Mouse (Mus musculus) small intestine, adult 2 months (tissue): ENCODE results near the gene Tspan9. TPM values are rescaled to one million over a fixed set of nuclear protein-coding genes. Genes with fewer than 3 reads are reported as not detected.

ENCODE experiments used
- H3K27ac ChIP-seq: fragments of 200-500 bp; 2 replicates; pipeline ENCODE4 v1.5.1; 2012; ENCODE audit warnings: low read depth, low read length, control low read depth, inconsistent platforms; ENCODE audit not compliant: insufficient read depth
- H3K27me3 ChIP-seq: fragments of 200-500 bp; 2 replicates; pipeline ENCODE4 v1.6.1; 2012; ENCODE audit warnings: mild to moderate bottlenecking, moderate library complexity, low read length, inconsistent platforms; ENCODE audit not compliant: control insufficient read depth, insufficient read depth
- H3K36me3 ChIP-seq: fragments of 200-500 bp; 2 replicates; pipeline ENCODE4 v1.6.1; 2012; ENCODE audit warnings: mild to moderate bottlenecking, low read length, control low read depth, inconsistent platforms; ENCODE audit not compliant: control insufficient read depth, insufficient read depth
- H3K4me1 ChIP-seq: fragments of 200-500 bp; 2 replicates; pipeline ENCODE4 v1.6.1; 2012; ENCODE audit warnings: low read length, inconsistent platforms, mixed read lengths; ENCODE audit not compliant: control insufficient read depth, insufficient read depth, insufficient read length
- H3K4me3 ChIP-seq: fragments of 200-500 bp; 2 replicates; pipeline ENCODE4 v1.5.1; 2012; ENCODE audit warnings: low read depth, mild to moderate bottlenecking, control low read depth, inconsistent platforms, low read length, moderate library complexity
- CTCF ChIP-seq: fragments of 200-500 bp; IDR thresholded peaks from 2 replicates; pipeline ENCODE4 v1.5.1; 2012; ENCODE audit warnings: low read depth, mild to moderate bottlenecking, control low read depth, inconsistent platforms, low read length, moderate library complexity, mixed read lengths; ENCODE audit not compliant: insufficient replicate concordance, insufficient read length; ENCODE audit errors: extremely low read depth
- POLR2A ChIP-seq: fragments of 200-500 bp; IDR thresholded peaks from 2 replicates; pipeline ENCODE4 v1.6.1; 2012; ENCODE audit warnings: low read depth, mild to moderate bottlenecking, control low read depth, inconsistent platforms, low read length, moderate library complexity
- WGBS: fragments of 180-500 bp; shearing (Covaris S2); methylation state at CpG from one replicate; pipeline ENCODE4 v1.1.7; 2018; 5-methylcytosine and 5-hydroxymethylcytosine counted together
- polyA plus RNA-seq: library from polyadenylated mRNA; depleted of rRNA; stranded (reverse); fragments of >200 nt; gene quantifications from 2 replicates; pipeline ENCODE4 v1.2.3, GENCODE M21; 2012; rRNA removed

Tspan9 gene
- polyA plus RNA-seq, 1 experiment, result 20.6 TPM

DNA sequence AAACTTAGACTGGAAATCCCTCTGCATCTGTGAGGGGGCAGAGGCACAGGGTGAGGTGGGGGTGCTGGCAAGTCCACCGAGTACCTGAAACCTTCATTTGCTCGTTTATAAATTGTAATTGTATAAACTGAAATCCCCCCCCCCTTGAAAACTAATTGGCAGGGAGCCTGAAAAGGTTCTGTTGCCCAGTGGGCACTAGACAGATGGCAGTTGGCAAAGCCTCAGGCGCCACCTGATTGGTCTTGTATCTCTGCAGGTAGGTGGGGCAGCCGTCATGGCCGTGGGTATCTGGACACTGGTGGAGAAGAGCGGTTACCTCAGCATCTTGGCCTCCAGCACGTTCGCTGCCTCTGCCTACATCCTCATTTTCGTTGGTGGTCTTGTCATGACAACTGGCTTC is 220.1 kb downstream of the Tspan9 start:
- Histone ChIP-seq H3K4me1 (no peaks in the 10 kb centered on the region), H3K27ac (no peak overlapping the region), H3K4me3 (no peak overlapping the region), H3K27me3 (no peaks in the 10 kb centered on the region), H3K36me3 (no peaks in the 10 kb centered on the region)
- TF ChIP-seq POLR2A (no peak), CTCF (no peak)
- WGBS, result 73% methylated on average over 9 of the region's 9 CpGs

DNA sequence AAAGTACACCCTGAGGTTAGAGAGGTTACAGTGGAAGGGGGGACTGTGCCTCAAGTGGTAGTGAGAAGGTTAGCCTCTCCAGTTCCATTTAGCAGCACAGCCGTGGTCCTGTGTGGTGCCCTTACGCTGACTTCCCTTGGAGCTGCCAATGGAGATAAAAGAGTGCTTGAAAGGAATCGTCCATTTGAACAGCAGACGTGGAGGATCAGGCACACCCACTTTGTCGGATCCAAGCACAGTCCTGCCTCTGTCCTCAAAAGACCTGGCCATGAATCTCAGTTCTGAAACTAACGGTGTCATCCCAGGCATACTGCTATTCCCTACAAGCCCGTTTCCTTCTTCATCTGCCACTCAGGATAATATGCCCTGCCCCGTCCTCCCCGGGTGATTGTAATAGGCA is 221.4 kb downstream of the Tspan9 start:
- H3K27me3 ChIP-seq, result no peaks in the 10 kb centered on the region
- WGBS, result 48% methylated on average over 9 of the region's 9 CpGs

DNA sequence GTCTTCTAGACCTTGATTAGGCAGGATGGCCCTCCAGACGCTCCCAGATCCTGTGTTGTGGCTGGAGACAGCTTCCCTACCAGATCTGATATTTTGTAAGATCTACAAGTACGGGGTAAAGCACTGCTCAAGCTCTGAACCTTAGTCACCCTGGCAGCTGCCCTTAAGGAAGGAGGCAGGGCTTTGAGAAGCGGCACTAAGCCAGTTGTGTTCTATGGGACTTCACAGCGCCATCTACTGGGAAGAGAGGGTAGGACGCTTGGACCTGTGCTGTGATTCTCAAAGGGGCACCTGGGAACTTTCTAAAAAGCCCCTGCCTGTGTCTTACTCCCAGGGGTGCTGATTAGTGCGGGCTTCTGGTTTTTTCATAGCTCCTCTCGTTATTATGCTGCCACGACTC is 222.7 kb downstream of the Tspan9 start:
- Histone ChIP-seq H3K27me3 (no peaks in the 10 kb centered on the region), H3K27ac (no peak overlapping the region), H3K4me1 (no peaks in the 10 kb centered on the region), H3K36me3 (no peaks in the 10 kb centered on the region), H3K4me3 (no peak overlapping the region)
- TF ChIP-seq CTCF, result peak; percentile 79; the same call in 1 of the 2 replicates
- TF ChIP-seq POLR2A, result no peak
- WGBS, result 6% methylated on average over 8 of the region's 8 CpGs

More for the DNA sequence above, 221.4 kb downstream of the Tspan9 start:
- no peak overlapping the region for H3K27ac ChIP-seq
- no peaks in the 10 kb centered on the region for H3K4me1 ChIP-seq
- H3K36me3 ChIP-seq, result no peaks in the 10 kb centered on the region
- H3K4me3 ChIP-seq, result no peak overlapping the region
- TF ChIP-seq CTCF (no peak), POLR2A (no peak)

DNA sequence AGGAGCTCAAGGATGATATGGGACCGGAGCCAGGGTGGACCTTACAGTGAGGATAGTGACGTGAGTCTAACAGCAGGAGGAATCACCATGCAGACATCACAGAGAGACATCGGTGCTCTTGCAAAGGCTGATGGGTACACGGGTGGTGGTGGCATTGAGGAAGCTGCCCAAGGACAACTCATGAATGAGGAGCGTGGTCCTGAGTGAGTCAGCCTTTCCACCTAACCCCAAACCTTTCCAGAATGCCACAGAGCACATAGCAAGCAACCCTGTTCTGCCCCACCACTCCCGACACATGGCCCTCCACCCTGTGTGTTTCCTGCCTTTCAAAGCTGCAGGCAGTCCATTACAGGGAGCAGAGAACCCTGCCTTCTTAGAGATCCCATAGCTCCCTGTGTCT is 223.9 kb downstream of the Tspan9 start:
- WGBS, result 73% methylated on average over 6 of the region's 6 CpGs
- H3K4me3 ChIP-seq, result no peak overlapping the region
- no peak overlapping the region for H3K27ac ChIP-seq
- TF ChIP-seq POLR2A (no peak), CTCF (no peak)
- no peaks in the 10 kb centered on the region for H3K36me3 ChIP-seq
- H3K4me1 ChIP-seq, result no peaks in the 10 kb centered on the region
- no peaks in the 10 kb centered on the region for H3K27me3 ChIP-seq

GRCm38 (mm10) chr6:127917712-127918111 is 225.7 kb downstream of the Tspan9 start:
- H3K4me1 ChIP-seq, result no peaks in the 10 kb centered on the region
- 68% methylated on average over 4 of the region's 4 CpGs for WGBS
- H3K4me3 ChIP-seq, result no peak overlapping the region
- no peaks in the 10 kb centered on the region for H3K27me3 ChIP-seq
- no peaks in the 10 kb centered on the region for H3K36me3 ChIP-seq
- no peak for TF ChIP-seq POLR2A
- TF ChIP-seq CTCF, result no peak
- H3K27ac ChIP-seq, result no peak overlapping the region

- no peaks in the 10 kb centered on the region for H3K36me3 ChIP-seq
- WGBS, result 55% methylated on average over 3 of the region's 3 CpGs
- no peak for TF ChIP-seq CTCF
- no peak for TF ChIP-seq POLR2A
- no peaks in the 10 kb centered on the region for H3K4me1 ChIP-seq
- H3K4me3 ChIP-seq, result no peak overlapping the region
- no peaks in the 10 kb centered on the region for H3K27me3 ChIP-seq
- no peak overlapping the region for H3K27ac ChIP-seq
Measured at GRCm38 (mm10) chr6:127916993-127917392, 226.4 kb downstream of the Tspan9 start.

DNA sequence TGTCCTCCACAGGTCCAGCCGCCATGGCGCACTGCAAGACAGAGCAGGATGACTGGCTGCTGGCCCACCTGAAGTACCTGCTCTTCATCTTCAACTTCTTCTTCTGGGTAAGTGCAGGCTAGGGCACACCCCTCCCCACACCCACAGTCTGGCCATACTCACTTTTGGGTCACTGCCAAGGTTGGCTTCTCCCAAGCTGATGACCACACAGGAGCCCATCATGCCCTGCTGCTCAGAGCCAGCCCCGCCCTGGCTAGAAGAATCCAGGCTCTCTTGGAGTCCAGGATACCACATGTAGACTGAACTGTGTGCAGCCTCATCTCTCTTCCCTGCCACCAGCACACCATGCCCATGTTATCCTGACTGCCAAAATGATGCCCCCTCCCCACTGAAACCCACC is 230.5 kb downstream of the Tspan9 start:
- no peaks in the 10 kb centered on the region for H3K4me1 ChIP-seq
- TF ChIP-seq CTCF (no peak), POLR2A (no peak)
- H3K4me3 ChIP-seq, result no peak overlapping the region
- H3K27me3 ChIP-seq, result no peaks in the 10 kb centered on the region
- WGBS, result 87% methylated on average over 3 of the region's 3 CpGs
- H3K36me3 ChIP-seq, result no peaks in the 10 kb centered on the region
- H3K27ac ChIP-seq, result no peak overlapping the region

DNA sequence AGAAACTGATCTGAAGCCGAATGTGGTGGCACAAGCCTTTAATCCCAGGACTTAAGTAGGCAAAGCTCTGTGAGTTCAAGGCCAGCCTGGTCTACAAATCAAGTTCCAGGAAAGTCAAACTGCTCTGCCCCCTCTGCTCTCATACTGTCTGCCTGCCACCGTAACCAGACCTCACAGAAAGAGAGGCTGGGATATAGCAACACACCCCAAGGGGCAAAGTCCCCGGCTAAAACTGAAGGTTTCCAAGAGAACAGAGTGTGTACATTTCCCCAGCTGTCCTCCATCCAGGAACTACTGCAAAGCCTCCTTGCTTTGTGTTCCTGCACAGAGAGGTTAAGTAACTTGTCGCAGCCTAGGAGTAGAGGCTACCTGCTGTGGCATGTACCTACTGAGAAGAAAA is 231.7 kb downstream of the Tspan9 start:
- WGBS, result 36% methylated on average over 4 of the region's 4 CpGs
- Histone ChIP-seq H3K4me3 (no peak overlapping the region), H3K27me3 (no peaks in the 10 kb centered on the region), H3K36me3 (no peaks in the 10 kb centered on the region), H3K27ac (no peak overlapping the region), H3K4me1 (no peaks in the 10 kb centered on the region)
- TF ChIP-seq CTCF (no peak), POLR2A (no peak)

Other genes starting within 250 kb of the Tspan9 start
- gene Tead4, start 157.2 kb upstream of the Tspan9 start, polyA plus RNA-seq, result 0.61 and 0.93 TPM in 2 replicates
- gene Tulp3, start 212.3 kb upstream of the Tspan9 start, polyA plus RNA-seq, result 2.0 and 2.4 TPM in 2 replicates
- 7.2 and 11.2 TPM in 2 replicates for gene Rhno1, start 219.3 kb upstream of the Tspan9 start, polyA plus RNA-seq
- 6.3 and 11.3 TPM in 2 replicates for gene Foxm1, start 219.4 kb upstream of the Tspan9 start, polyA plus RNA-seq
- gene Tex52, start 231.9 kb upstream of the Tspan9 start, polyA plus RNA-seq, result not detected in 2 replicates
- not detected in 2 replicates for gene Gm44596, start 231.9 kb upstream of the Tspan9 start, polyA plus RNA-seq